Mouse (Mus musculus) small intestine, adult 2 months (tissue): ENCODE data around the gene 4930518I15Rik. TPM values are rescaled to one million over a fixed set of nuclear protein-coding genes. Genes with fewer than 3 reads are reported as not detected.
A peak's percentile ranks its signal among the peaks of the same experiment; 100 is the strongest.

ENCODE experiments used
- H3K27ac ChIP-seq: fragments of 200-500 bp; 2 replicates; pipeline ENCODE4 v1.5.1; 2012; ENCODE audit warnings: low read depth, low read length, control low read depth, inconsistent platforms; ENCODE audit not compliant: insufficient read depth
- H3K27me3 ChIP-seq: fragments of 200-500 bp; 2 replicates; pipeline ENCODE4 v1.6.1; 2012; ENCODE audit warnings: mild to moderate bottlenecking, moderate library complexity, low read length, inconsistent platforms; ENCODE audit not compliant: control insufficient read depth, insufficient read depth
- H3K36me3 ChIP-seq: fragments of 200-500 bp; 2 replicates; pipeline ENCODE4 v1.6.1; 2012; ENCODE audit warnings: mild to moderate bottlenecking, low read length, control low read depth, inconsistent platforms; ENCODE audit not compliant: control insufficient read depth, insufficient read depth
- H3K4me1 ChIP-seq: fragments of 200-500 bp; 2 replicates; pipeline ENCODE4 v1.6.1; 2012; ENCODE audit warnings: low read length, inconsistent platforms, mixed read lengths; ENCODE audit not compliant: control insufficient read depth, insufficient read depth, insufficient read length
- H3K4me3 ChIP-seq: fragments of 200-500 bp; 2 replicates; pipeline ENCODE4 v1.5.1; 2012; ENCODE audit warnings: low read depth, mild to moderate bottlenecking, control low read depth, inconsistent platforms, low read length, moderate library complexity
- CTCF ChIP-seq: fragments of 200-500 bp; IDR thresholded peaks from 2 replicates; pipeline ENCODE4 v1.5.1; 2012; ENCODE audit warnings: low read depth, mild to moderate bottlenecking, control low read depth, inconsistent platforms, low read length, moderate library complexity, mixed read lengths; ENCODE audit not compliant: insufficient replicate concordance, insufficient read length; ENCODE audit errors: extremely low read depth
- POLR2A ChIP-seq: fragments of 200-500 bp; IDR thresholded peaks from 2 replicates; pipeline ENCODE4 v1.6.1; 2012; ENCODE audit warnings: low read depth, mild to moderate bottlenecking, control low read depth, inconsistent platforms, low read length, moderate library complexity
- WGBS: fragments of 180-500 bp; shearing (Covaris S2); methylation state at CpG from one replicate; pipeline ENCODE4 v1.1.7; 2018; 5-methylcytosine and 5-hydroxymethylcytosine counted together
- polyA plus RNA-seq: library from polyadenylated mRNA; depleted of rRNA; stranded (reverse); fragments of >200 nt; gene quantifications from 2 replicates; pipeline ENCODE4 v1.2.3, GENCODE M21; 2012

4930518I15Rik gene
- polyA plus RNA-seq, 1 experiment, result 0.37 TPM

- TF ChIP-seq POLR2A (no peak), CTCF (no peak)
Observed at GRCm38 (mm10) chr2:156874760-156875510, 17.2 kb upstream of the 4930518I15Rik start.

GRCm38 (mm10) chr2:156874047-156874759 lies 16.5 kb upstream of the 4930518I15Rik start:
- Histone ChIP-seq H3K27me3 (no peaks in the 10 kb centered on the region), H3K4me1 (peaks cover 5% of the 10 kb centered on the region), H3K4me3 (no peak overlapping the region), H3K36me3 (peaks cover 36% of the 10 kb centered on the region), H3K27ac (no peak overlapping the region)
- WGBS, result 81% methylated on average over 8 of the region's 8 CpGs
- no peak for TF ChIP-seq POLR2A
- no peak for TF ChIP-seq CTCF

More at GRCm38 (mm10) chr2:156874760-156875510, 17.2 kb upstream of the 4930518I15Rik start:
- Histone ChIP-seq H3K4me3 (no peak overlapping the region), H3K4me1 (peaks cover 5% of the 10 kb centered on the region), H3K36me3 (peaks cover 31% of the 10 kb centered on the region), H3K27ac (no peak overlapping the region), H3K27me3 (no peaks in the 10 kb centered on the region)
- 90% methylated on average over 4 of the region's 4 CpGs for WGBS

DNA sequence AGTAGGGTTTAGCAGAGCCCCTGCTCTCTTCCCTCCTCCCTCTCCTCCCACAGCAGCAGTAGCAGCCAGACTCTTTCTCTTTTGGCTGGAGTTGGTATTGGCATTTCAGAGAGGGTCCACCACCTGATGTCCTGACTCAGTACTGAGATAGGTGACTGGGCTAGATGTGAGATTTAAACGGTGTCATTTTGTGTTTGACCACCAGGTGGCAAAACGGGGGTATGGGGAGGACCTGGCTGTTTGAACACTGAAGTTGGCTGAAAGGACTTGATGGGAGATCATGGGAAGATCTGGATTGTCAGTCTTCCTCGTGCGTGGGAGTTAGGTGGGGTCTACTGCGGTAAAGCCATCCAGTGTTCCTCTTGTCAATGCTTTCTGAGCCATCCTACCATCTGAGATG lies 15.9 kb upstream of the 4930518I15Rik start:
- TF ChIP-seq POLR2A (no peak), CTCF (peak; percentile 60; the same call in 1 of the 2 replicates)
- no peaks in the 10 kb centered on the region for H3K27me3 ChIP-seq
- H3K4me3 ChIP-seq, result no peak overlapping the region
- H3K4me1 ChIP-seq, result peaks cover 5% of the 10 kb centered on the region
- H3K36me3 ChIP-seq, result peaks cover 41% of the 10 kb centered on the region
- no peak overlapping the region for H3K27ac ChIP-seq
- WGBS, result 31% methylated on average over 5 of the region's 5 CpGs

GRCm38 (mm10) chr2:156870519-156870918 lies 12.8 kb upstream of the 4930518I15Rik start:
- no peak overlapping the region for H3K27ac ChIP-seq
- TF ChIP-seq POLR2A (no peak), CTCF (no peak)
- no peak overlapping the region for H3K4me3 ChIP-seq
- WGBS, result 15% methylated on average over 6 of the region's 6 CpGs
- peaks cover 4% of the 10 kb centered on the region for H3K4me1 ChIP-seq
- H3K27me3 ChIP-seq, result no peaks in the 10 kb centered on the region
- peaks cover 61% of the 10 kb centered on the region for H3K36me3 ChIP-seq

DNA sequence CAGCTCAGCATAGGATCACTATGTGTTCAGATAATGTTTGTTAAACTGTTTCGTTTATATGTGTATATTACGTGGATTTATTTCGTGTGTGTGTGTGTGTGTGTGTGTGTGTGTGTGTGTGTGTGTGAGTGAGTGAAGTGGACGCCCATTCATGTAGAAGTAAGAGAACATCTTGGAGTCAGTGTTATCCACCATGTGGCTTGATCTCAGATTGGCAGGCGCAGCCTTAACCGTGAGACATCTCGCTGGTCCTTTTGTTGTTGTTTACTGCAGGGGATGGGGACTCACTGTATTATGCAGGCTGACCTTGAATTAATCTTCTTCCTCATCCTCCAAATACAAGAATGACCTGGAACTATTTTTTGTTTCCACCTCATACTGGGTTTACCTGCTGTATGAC lies 11.8 kb upstream of the 4930518I15Rik start:
- peaks cover 4% of the 10 kb centered on the region for H3K4me1 ChIP-seq
- H3K36me3 ChIP-seq, result peaks cover 62% of the 10 kb centered on the region
- H3K27ac ChIP-seq, result no peak overlapping the region
- TF ChIP-seq POLR2A (no peak), CTCF (no peak)
- WGBS, result 84% methylated on average over 7 of the region's 7 CpGs
- no peak overlapping the region for H3K4me3 ChIP-seq
- no peaks in the 10 kb centered on the region for H3K27me3 ChIP-seq

GRCm38 (mm10) chr2:156868994-156869393 lies 11.2 kb upstream of the 4930518I15Rik start:
- H3K27ac ChIP-seq, result no peak overlapping the region
- H3K4me1 ChIP-seq, result peaks cover 4% of the 10 kb centered on the region
- H3K36me3 ChIP-seq, result peaks cover 57% of the 10 kb centered on the region
- H3K27me3 ChIP-seq, result no peaks in the 10 kb centered on the region
- 42% methylated on average over 8 of the region's 8 CpGs for WGBS
- H3K4me3 ChIP-seq, result no peak overlapping the region
- TF ChIP-seq CTCF, result no peak
- no peak for TF ChIP-seq POLR2A

DNA sequence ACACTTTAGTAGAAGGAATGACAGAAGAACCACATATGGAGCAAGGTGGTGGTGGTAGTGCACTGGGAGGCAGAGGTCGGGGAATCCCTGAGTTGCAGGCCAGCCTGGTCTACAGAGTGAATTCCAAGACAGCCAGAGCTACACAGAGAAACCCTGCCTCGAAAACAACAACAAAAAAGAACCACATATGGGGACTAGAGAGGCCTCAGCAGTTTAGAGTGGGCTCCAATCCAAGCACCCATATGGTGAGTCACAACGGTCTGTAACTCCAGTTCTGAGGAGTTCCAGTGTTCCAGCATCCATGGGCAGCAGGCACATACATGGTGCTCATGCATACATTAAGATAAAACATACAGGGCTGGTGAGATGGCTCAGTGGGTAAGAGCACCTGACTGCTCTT lies 6.7 kb upstream of the 4930518I15Rik start:
- WGBS, result 35% methylated on average over 3 of the region's 3 CpGs
- no peaks in the 10 kb centered on the region for H3K27me3 ChIP-seq
- no peaks in the 10 kb centered on the region; the same call in 1 of the 2 replicates for H3K4me1 ChIP-seq
- H3K36me3 ChIP-seq, result peaks cover 32% of the 10 kb centered on the region
- TF ChIP-seq CTCF (no peak), POLR2A (no peak)
- H3K27ac ChIP-seq, result peak overlapping the region; percentile 78; the same call in 1 of the 2 replicates
- H3K4me3 ChIP-seq, result no peak overlapping the region
